Mouse (Mus musculus) erythroid progenitor cell, adult 5-6 weeks (primary cell): ENCODE results near the gene Stim1. TPM values are rescaled to one million over a fixed set of nuclear protein-coding genes. Genes with fewer than 3 reads are reported as not detected.

Experiments used
- ATAC-seq: replicated peaks from 2 replicates; pipeline ENCODE4 v1.8.0; 2016; ENCODE audit warnings: moderate number of reproducible peaks, mild to moderate bottlenecking, moderate TSS enrichment, inconsistent platforms; ENCODE audit not compliant: poor library complexity, low FRiP score, severe bottlenecking
- total RNA-seq, 2 experiments: library from RNA; stranded (forward) in 1 of 2; stranded (reverse) in 1 of 2; fragments of 150-400 nt in 1 of 2; fragments of 186-747, 209-891 nt in 1 of 2; gene quantifications; 2 replicates each; pipeline versions ENCODE4 v1.2.3 to v1.2.4; 2015 to 2017; ENCODE audit warnings: low replicate concordance in 2 of 2

Gene Stim1
- total RNA-seq, 2 experiments from 2014 or later, result 28.9 to 72.3 TPM

- ATAC-seq, result peak; percentile 49; the same call in 1 of the 2 replicates
These were observed 217.2 kb downstream of the Stim1 start for GRCm38 (mm10) chr7:102484766-102485165.

- ATAC-seq, result no peak
These were observed 218.5 kb downstream of the Stim1 start for GRCm38 (mm10) chr7:102486105-102486504.

Other genes starting within 250 kb of the Stim1 start
- gene Il18bp, start 249.1 kb upstream of the Stim1 start, total RNA-seq (2015; ENCODE audit: low replicate concordance), result 10.1 and 23.5 TPM in 2 replicates
- gene Il18bp, start 249.1 kb upstream of the Stim1 start, total RNA-seq (2017; ENCODE audit: low replicate concordance), result 3.7 and 10.2 TPM in 2 replicates
- gene Rnf121, start 202.3 kb upstream of the Stim1 start, total RNA-seq (2015; ENCODE audit: low replicate concordance), result 5.0 and 16.2 TPM in 2 replicates
- gene Rnf121, start 202.3 kb upstream of the Stim1 start, total RNA-seq (2017; ENCODE audit: low replicate concordance), result 7.5 and 14.1 TPM in 2 replicates
- gene Xndc1, start 202.3 kb upstream of the Stim1 start, total RNA-seq (2015; ENCODE audit: low replicate concordance), result 22.7 and 23.1 TPM in 2 replicates
- 10.2 and 22.6 TPM in 2 replicates for gene Xndc1, start 202.3 kb upstream of the Stim1 start, total RNA-seq (2017; ENCODE audit: low replicate concordance)
- gene Xntrpc, start 202.1 kb upstream of the Stim1 start, total RNA-seq (2015; ENCODE audit: low replicate concordance), result 1.3 TPM in 1 of 2 replicates, not detected in the other
- gene Xntrpc, start 202.1 kb upstream of the Stim1 start, total RNA-seq (2017; ENCODE audit: low replicate concordance), result 0.61 and 1.0 TPM in 2 replicates
- gene Trpc2, start 184.7 kb upstream of the Stim1 start, total RNA-seq (2015; ENCODE audit: low replicate concordance), result 2.5 TPM in 1 of 2 replicates, not detected in the other
- 0.83 TPM in 1 of 2 replicates, not detected in the other for gene Trpc2, start 184.7 kb upstream of the Stim1 start, total RNA-seq (2017; ENCODE audit: low replicate concordance)
- gene Art1, start 166.1 kb upstream of the Stim1 start, total RNA-seq (2015; ENCODE audit: low replicate concordance), result not detected in 2 replicates
- gene Art1, start 166.1 kb upstream of the Stim1 start, total RNA-seq (2017; ENCODE audit: low replicate concordance), result not detected in 2 replicates
- not detected in 2 replicates for gene Art5, start 158.3 kb upstream of the Stim1 start, total RNA-seq (2015; ENCODE audit: low replicate concordance)
- gene Art5, start 158.3 kb upstream of the Stim1 start, total RNA-seq (2017; ENCODE audit: low replicate concordance), result not detected in 2 replicates
- gene Chrna10, start 151.0 kb upstream of the Stim1 start, total RNA-seq (2015; ENCODE audit: low replicate concordance), result not detected in 2 replicates
- not detected in 2 replicates for gene Chrna10, start 151.0 kb upstream of the Stim1 start, total RNA-seq (2017; ENCODE audit: low replicate concordance)
- 63.8 and 64.6 TPM in 2 replicates for gene Nup98, start 57.6 kb upstream of the Stim1 start, total RNA-seq (2015; ENCODE audit: low replicate concordance)
- 53.6 and 64.2 TPM in 2 replicates for gene Nup98, start 57.6 kb upstream of the Stim1 start, total RNA-seq (2017; ENCODE audit: low replicate concordance)
- 15.1 and 31.4 TPM in 2 replicates for gene Pgap2, start 57.6 kb upstream of the Stim1 start, total RNA-seq (2015; ENCODE audit: low replicate concordance)
- 6.5 and 16.3 TPM in 2 replicates for gene Pgap2, start 57.6 kb upstream of the Stim1 start, total RNA-seq (2017; ENCODE audit: low replicate concordance)
- 125 and 176 TPM in 2 replicates for gene Rhog, start 11.8 kb upstream of the Stim1 start, total RNA-seq (2015; ENCODE audit: low replicate concordance)
- 27.1 and 35.6 TPM in 2 replicates for gene Rhog, start 11.8 kb upstream of the Stim1 start, total RNA-seq (2017; ENCODE audit: low replicate concordance)
- gene Rrm1, start 173.9 kb downstream of the Stim1 start, total RNA-seq (2015; ENCODE audit: low replicate concordance), result 304 and 358 TPM in 2 replicates
- 865 and 917 TPM in 2 replicates for gene Rrm1, start 173.9 kb downstream of the Stim1 start, total RNA-seq (2017; ENCODE audit: low replicate concordance)
- gene Olfr543, start 213.9 kb downstream of the Stim1 start, total RNA-seq (2015; ENCODE audit: low replicate concordance), result not detected in 2 replicates
- gene Olfr543, start 213.9 kb downstream of the Stim1 start, total RNA-seq (2017; ENCODE audit: low replicate concordance), result 0.53 TPM in 1 of 2 replicates, not detected in the other
- not detected in 2 replicates for gene Olfr544, start 220.5 kb downstream of the Stim1 start, total RNA-seq (2015; ENCODE audit: low replicate concordance)
- gene Olfr544, start 220.5 kb downstream of the Stim1 start, total RNA-seq (2017; ENCODE audit: low replicate concordance), result 0.13 TPM in 1 of 2 replicates, not detected in the other
- gene Olfr545, start 231.8 kb downstream of the Stim1 start, total RNA-seq (2015; ENCODE audit: low replicate concordance), result not detected in 2 replicates
- gene Olfr545, start 231.8 kb downstream of the Stim1 start, total RNA-seq (2017; ENCODE audit: low replicate concordance), result not detected in 2 replicates